Mouse (Mus musculus) hematopoietic stem cell, adult 5-6 weeks (primary cell): ENCODE results near the gene Daam1. TPM values are rescaled to one million over a fixed set of nuclear protein-coding genes. Genes with fewer than 3 reads are reported as not detected.

ENCODE experiments used
- ATAC-seq, 2 experiments: fragments of 125-278 bp in 1 of 2; replicated peaks in 1 of 2; 2 replicates each; pipeline ENCODE4 v1.8.0; 2016 to 2017; ENCODE audit warnings: inconsistent platforms in 2 of 2, mild to moderate bottlenecking in 2 of 2, moderate number of reproducible peaks in 2 of 2, low read depth in 1 of 2, moderate TSS enrichment in 1 of 2; ENCODE audit not compliant: low FRiP score in 2 of 2, poor library complexity in 2 of 2, severe bottlenecking in 2 of 2, insufficient read depth in 1 of 2, low TSS enrichment in 1 of 2
- total RNA-seq: library from RNA; stranded (forward); fragments of 172-1452, 232-1000 nt; gene quantifications from 2 replicates; pipeline ENCODE4 v1.2.3, GENCODE M21; 2017

The Daam1 gene
- total RNA-seq, 1 experiment from 2014 or later = 11.7 TPM

GRCm38 (mm10) chr12:71875761-71876489 is 45.0 kb downstream of the Daam1 start:
- ATAC-seq = no peak

GRCm38 (mm10) chr12:71880987-71881386 is 50.1 kb downstream of the Daam1 start:
- ATAC-seq = no peak

GRCm38 (mm10) chr12:71881477-71881876 is 50.6 kb downstream of the Daam1 start:
- ATAC-seq = no peak

GRCm38 (mm10) chr12:71883066-71883711 is 52.3 kb downstream of the Daam1 start:
- ATAC-seq = no peak

GRCm38 (mm10) chr12:71885170-71885574 is 54.3 kb downstream of the Daam1 start:
- ATAC-seq = no peak

- no peak for ATAC-seq
Observed at GRCm38 (mm10) chr12:71885717-71886116, 54.8 kb downstream of the Daam1 start.

GRCm38 (mm10) chr12:71886406-71886805 is 55.5 kb downstream of the Daam1 start:
- no peak for ATAC-seq

- ATAC-seq = no peak
Observed at GRCm38 (mm10) chr12:71886941-71887340, 56.1 kb downstream of the Daam1 start.

GRCm38 (mm10) chr12:71888370-71888769 is 57.5 kb downstream of the Daam1 start:
- ATAC-seq = no peak

- no peak for ATAC-seq
Observed at GRCm38 (mm10) chr12:71889266-71889665, 58.4 kb downstream of the Daam1 start.

GRCm38 (mm10) chr12:71890282-71890681 is 59.4 kb downstream of the Daam1 start:
- ATAC-seq = no peak

GRCm38 (mm10) chr12:71891729-71892355 is 61.0 kb downstream of the Daam1 start:
- ATAC-seq = no peak

- ATAC-seq = no peak
Observed at GRCm38 (mm10) chr12:71892996-71893605, 62.2 kb downstream of the Daam1 start.

- no peak for ATAC-seq
Observed at GRCm38 (mm10) chr12:71898231-71898630, 67.4 kb downstream of the Daam1 start.

- no peak for ATAC-seq
Observed at GRCm38 (mm10) chr12:71898666-71899520, 68.0 kb downstream of the Daam1 start.

- ATAC-seq = no peak
Observed at GRCm38 (mm10) chr12:71899566-71899965, 68.7 kb downstream of the Daam1 start.

GRCm38 (mm10) chr12:71901211-71901610 is 70.3 kb downstream of the Daam1 start:
- ATAC-seq = no peak
